ENCODE assay signal across 9 mouse cellular contexts in genomic region chr5:92348794-92349413, GRCm38 (mm10). TPM values are rescaled to one million over a fixed set of nuclear protein-coding genes. Genes with fewer than 3 reads are reported as not detected.
DNase-seq lines count a peak whose midpoint lies in the region; ATAC-seq and TF ChIP-seq lines count a peak whose summit lies in the region.
"Had no signal": no experiment of that assay in that cellular context is flagged by ENCODE, and none has a peak within 500 bp of the region (broad histone marks: within the 10 kb centered on the region; RNA-seq: fewer than 3 reads in every experiment).

TSS of gene Cxcl10 (minus strand) at chr5:92348889.

- WGBS in spleen, adult 2 months, result 11% methylated on average over 14 of the region's 14 CpGs

- ATAC-seq in cerebellum, adult (ENCODE audit: insufficient number of reproducible peaks, low FRiP score, low TSS enrichment), result peak; percentile 58; the same call in 1 of the 2 replicates
- ATAC-seq in erythroblast, adult 5-6 weeks (replicated peaks; ENCODE audit: low FRiP score, poor library complexity, severe bottlenecking), result peak; percentile 95

- intact Hi-C loops in left cerebral cortex, postnatal 36 days (cut with DNase I), result no loop called here

- TF ChIP-seq POLR2A in spleen, adult 2 months (IDR thresholded peaks at IDR 0.05; ENCODE audit: low read depth, low read length), result no peak

- H3K27me3 ChIP-seq in spleen, adult 2 months (ENCODE audit: control insufficient read depth, insufficient read depth, low read length), result no peaks in the 10 kb centered on the region

- peaks cover 8% of the 10 kb centered on the region; the same call in 1 of the 2 replicates for H3K4me1 ChIP-seq in spleen, adult 2 months (ENCODE audit: control insufficient read depth, insufficient read depth, insufficient read length)

- H3K4me3 ChIP-seq in spleen, adult 2 months (ENCODE audit: extremely low read depth, insufficient read depth, insufficient read length), result peak within 1 kb of the TSS; percentile 50

- no peak within 1 kb of the TSS for H3K27ac ChIP-seq in spleen, adult 2 months (ENCODE audit: insufficient read depth, low read length)

- TF ChIP-seq CTCF in spleen, adult 2 months (IDR thresholded peaks at IDR 0.05; ENCODE audit: extremely low read depth, insufficient read depth, insufficient read length, insufficient replicate concordance), result no peak

- no peaks in the 10 kb centered on the region for H3K36me3 ChIP-seq in spleen, adult 2 months (ENCODE audit: control insufficient read depth, insufficient read depth, low read length)

- DNase-seq in cerebellum, postnatal 4 days (ENCODE audit: low spot score in 2 of 2), result no peak
- DNase-seq in R1 (ENCODE audit: low read depth, low spot score), result peak; percentile 82
- peak; percentile 51 for DNase-seq in heart, postnatal 4 days
- DNase-seq in left cerebral cortex, postnatal 36 days (ENCODE audit: low spot score in 2 of 2), result peak; percentile 17 to 20
- DNase-seq in mesoderm, embryonic 11.5 days (ENCODE audit: low read depth, low spot score), result peak; percentile 60
- DNase-seq in spleen, adult 2 months (ENCODE audit: low read depth in 1 of 2, low spot score in 2 of 2), result peak in 1 of 2 experiments; percentile 35

RNA-seq across cellular contexts. Expression of gene Cxcl10, which starts in this region (rescaled TPM):
- 3.3 and 5.4 TPM in 2 replicates for total RNA-seq in erythroblast, adult 5-6 weeks (2015; ENCODE audit: low replicate concordance)
- total RNA-seq in erythroblast, adult 5-6 weeks (2017; ENCODE audit: low replicate concordance), result 0.26 and 2.9 TPM in 2 replicates
- under 1 TPM in 1 of 2 experiments, not detected in 1; 0.47 TPM for total RNA-seq in heart, postnatal 4 days (2021)
- total RNA-seq in left cerebral cortex, postnatal 36 days (2021), result under 1 TPM in 1 of 2 experiments, not detected in 1; 0.49 TPM
- 33.9 and 55.2 TPM in 2 replicates for polyA plus RNA-seq in spleen, adult 2 months (2012; rRNA removed)
- polyA plus RNA-seq: testis, adult 2 months had no signal

Comparison
In these comparisons a context has a peak if more than half of its experiments do, and no peak if none do; other contexts are left out.
1. Peak in DNase-seq in heart, postnatal 4 days; RNA of the gene not detected or under 1 TPM.
2. Peak in DNase-seq in left cerebral cortex, postnatal 36 days; RNA of the gene not detected or under 1 TPM.
3. DNase-seq: peak in R1 (single experiment) and mesoderm, embryonic 11.5 days (single experiment); none in cerebellum, postnatal 4 days (0 of 2).